Mouse (Mus musculus) MEL (cell line): ENCODE measurements around the gene Lrrk2. TPM values are rescaled to one million over a fixed set of nuclear protein-coding genes. Genes with fewer than 3 reads are reported as not detected.

Experiments used
- polyA plus RNA-seq, 2 experiments: library from polyadenylated mRNA; stranded (reverse) in 1 of 2; unstranded in 1 of 2; fragments of >175 nt in 1 of 2; fragments of >200 nt in 1 of 2; gene quantifications; 2 replicates each; pipeline versions ENCODE4 v1.2.1 to v1.2.4; 2012; ENCODE audit warnings: low replicate concordance in 2 of 2, low read depth in 1 of 2; ENCODE audit not compliant: insufficient read length in 2 of 2, insufficient read depth in 1 of 2, missing spikeins in 1 of 2
- total RNA-seq: library from RNA; depleted of rRNA; stranded (reverse); fragments of 300-350 nt; gene quantifications from 2 replicates; pipeline ENCODE4 v1.2.3, GENCODE M21; 2012; rRNA removed

Gene Lrrk2
- total and polyA plus RNA-seq, 3 experiments: not detected

Other genes starting within 250 kb of the Lrrk2 start
- gene Slc2a13, start 99.9 kb upstream of the Lrrk2 start, total RNA-seq: not detected in 2 replicates
- not detected for gene Slc2a13, start 99.9 kb upstream of the Lrrk2 start, polyA plus RNA-seq
- not detected in 2 replicates for gene Smgc, start 165.1 kb downstream of the Lrrk2 start, total RNA-seq
- not detected for gene Smgc, start 165.1 kb downstream of the Lrrk2 start, polyA plus RNA-seq